Mouse (Mus musculus) liver, adult 2 months (tissue): ENCODE measurements around the gene Ppp1r26.

Source experiments
- CTCF ChIP-seq: fragments of 200-500 bp; IDR thresholded peaks from 2 replicates; pipeline ENCODE4 v1.5.1; 2011; ENCODE audit warnings: low read depth, low read length, control low read depth
- POLR2A ChIP-seq: fragments of 200-500 bp; IDR thresholded peaks from 2 replicates; pipeline ENCODE4 v1.6.1; 2011; ENCODE audit warnings: low read length, control low read depth; ENCODE audit not compliant: insufficient read depth; ENCODE audit errors: extremely low read depth

- TF ChIP-seq CTCF, result no peak
- no peak for TF ChIP-seq POLR2A
Observed at GRCm38 (mm10) chr2:28430846-28431245, 15.8 kb upstream of the Ppp1r26 start.
